Mouse (Mus musculus): ENCODE data around the gene Slc44a4.

DNA sequence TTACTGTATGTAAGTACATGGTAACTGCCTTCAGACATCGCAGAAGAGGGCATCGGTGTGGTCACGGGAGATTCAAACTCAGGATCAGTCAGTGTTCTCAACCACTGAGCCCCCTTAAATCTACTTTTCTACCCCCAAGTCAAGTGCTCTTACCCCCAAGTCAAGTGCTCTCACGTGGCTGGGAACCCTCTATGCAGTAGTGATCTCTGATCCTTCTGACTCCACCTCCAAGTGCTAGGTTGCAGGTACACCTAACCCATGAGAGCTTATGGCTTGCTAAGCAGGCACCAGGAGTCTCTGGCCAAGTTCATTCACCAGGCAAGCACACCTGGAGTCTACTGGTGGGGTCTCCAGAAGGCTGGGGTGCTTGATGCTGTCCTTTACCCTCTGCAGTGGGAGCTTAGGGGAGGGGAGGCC lies 35.3 kb downstream of the Slc44a4 start:
- no peak for TF ChIP-seq EP300 (IDR thresholded peaks at IDR 0.05; ENCODE audit: insufficient read depth, low read depth, low read length)
- no peak for TF ChIP-seq POLR2A (IDR thresholded peaks at IDR 0.05; ENCODE audit: insufficient read depth, low read depth, low read length)
- no peak for TF ChIP-seq CTCF (IDR thresholded peaks at IDR 0.05)

Data from heart, adult 2 months (tissue).